Mouse (Mus musculus): ENCODE results near the gene Prrc2b.

Prrc2b gene

GRCm38 (mm10) chr2:32236760-32237487 lies 86.0 kb downstream of the Prrc2b start:
- DNase-seq, result peak; percentile 84

GRCm38 (mm10) chr2:32237571-32237970 lies 86.7 kb downstream of the Prrc2b start:
- DNase-seq, result no peak

GRCm38 (mm10) chr2:32238708-32239435 lies 88.0 kb downstream of the Prrc2b start:
- no peak for DNase-seq

- no peak for DNase-seq
Observed at GRCm38 (mm10) chr2:32240591-32240990, 89.7 kb downstream of the Prrc2b start.

GRCm38 (mm10) chr2:32242986-32243385 lies 92.1 kb downstream of the Prrc2b start:
- DNase-seq, result peak; percentile 65

GRCm38 (mm10) chr2:32246741-32247140 lies 95.9 kb downstream of the Prrc2b start:
- no peak for DNase-seq

GRCm38 (mm10) chr2:32248377-32249361 lies 97.8 kb downstream of the Prrc2b start:
- DNase-seq, result peak; percentile 68

- DNase-seq, result peak; percentile 42
Observed at GRCm38 (mm10) chr2:32251791-32252527, 101.1 kb downstream of the Prrc2b start.

GRCm38 (mm10) chr2:32252658-32253057 lies 101.8 kb downstream of the Prrc2b start:
- no peak for DNase-seq

- DNase-seq, result no peak
Observed at GRCm38 (mm10) chr2:32253352-32253751, 102.5 kb downstream of the Prrc2b start.

GRCm38 (mm10) chr2:32254563-32254962 lies 103.7 kb downstream of the Prrc2b start:
- no peak for DNase-seq

- no peak for DNase-seq
Observed at GRCm38 (mm10) chr2:32256273-32256672, 105.4 kb downstream of the Prrc2b start.

GRCm38 (mm10) chr2:32258887-32259533 lies 108.1 kb downstream of the Prrc2b start:
- peak; percentile 86 for DNase-seq

GRCm38 (mm10) chr2:32259657-32260417 lies 109.0 kb downstream of the Prrc2b start, which contains the start of gene Uck1:
Gene Uck1, minus strand, starts transcription at chr2:32260159.
- peak; percentile 94 for DNase-seq

- peak; percentile 60 for DNase-seq
Observed at GRCm38 (mm10) chr2:32260635-32261034, 109.8 kb downstream of the Prrc2b start.

- no peak for DNase-seq
Observed at GRCm38 (mm10) chr2:32275823-32276222, 124.9 kb downstream of the Prrc2b start.

- no peak for DNase-seq
Observed at GRCm38 (mm10) chr2:32282289-32282688, 131.4 kb downstream of the Prrc2b start.

- peak; percentile 84 for DNase-seq
Observed at GRCm38 (mm10) chr2:32282727-32283126, 131.8 kb downstream of the Prrc2b start.

- DNase-seq, result no peak
Observed at GRCm38 (mm10) chr2:32283986-32284385, 133.1 kb downstream of the Prrc2b start.
